Mouse (Mus musculus): ENCODE results near the gene Zfp729a. TPM values are rescaled to one million over a fixed set of nuclear protein-coding genes. Genes with fewer than 3 reads are reported as not detected.

Zfp729a gene
- polyA plus RNA-seq, 1 experiment from 2014 or later = 0.71 TPM

Other genes starting within 250 kb of the Zfp729a start
- gene Zfp429, start 238.0 kb downstream of the Zfp729a start, polyA plus RNA-seq (2015; fragmentation: Nextera tagmentation; extraction: Ambion mirVana) = 1.7 and 1.9 TPM in 2 replicates
- gene Zfp459, start 216.4 kb downstream of the Zfp729a start, polyA plus RNA-seq (2015; fragmentation: Nextera tagmentation; extraction: Ambion mirVana) = 0.13 and 0.18 TPM in 2 replicates
- gene Zfp874a, start 186.2 kb downstream of the Zfp729a start, polyA plus RNA-seq (2015; fragmentation: Nextera tagmentation; extraction: Ambion mirVana) = 5.2 and 6.4 TPM in 2 replicates
- gene Zfp874b, start 153.5 kb downstream of the Zfp729a start, polyA plus RNA-seq (2015; fragmentation: Nextera tagmentation; extraction: Ambion mirVana) = 3.3 and 3.8 TPM in 2 replicates
- gene Zfp58, start 137.2 kb downstream of the Zfp729a start, polyA plus RNA-seq (2015; fragmentation: Nextera tagmentation; extraction: Ambion mirVana) = 3.1 and 3.3 TPM in 2 replicates
- gene Gm26965, start 111.6 kb downstream of the Zfp729a start, polyA plus RNA-seq (2015; fragmentation: Nextera tagmentation; extraction: Ambion mirVana) = not detected in 2 replicates
- gene Zfp87, start 111.6 kb downstream of the Zfp729a start, polyA plus RNA-seq (2015; fragmentation: Nextera tagmentation; extraction: Ambion mirVana) = 8.4 and 9.1 TPM in 2 replicates
- 5.1 and 5.9 TPM in 2 replicates for gene Zfp748, start 84.0 kb downstream of the Zfp729a start, polyA plus RNA-seq (2015; fragmentation: Nextera tagmentation; extraction: Ambion mirVana)
- 1.3 and 1.9 TPM in 2 replicates for gene Zfp729b, start 28.1 kb downstream of the Zfp729a start, polyA plus RNA-seq (2015; fragmentation: Nextera tagmentation; extraction: Ambion mirVana)
- 0.13 TPM in 1 of 2 replicates, not detected in the other for gene Gm49345, start within 50 bp of the Zfp729a start, polyA plus RNA-seq (2015; fragmentation: Nextera tagmentation; extraction: Ambion mirVana)
- 2.4 and 3.1 TPM in 2 replicates for gene Zfp738, start 49.3 kb upstream of the Zfp729a start, polyA plus RNA-seq (2015; fragmentation: Nextera tagmentation; extraction: Ambion mirVana)
- gene Zfp65, start 91.4 kb upstream of the Zfp729a start, polyA plus RNA-seq (2015; fragmentation: Nextera tagmentation; extraction: Ambion mirVana) = 1.3 and 2.1 TPM in 2 replicates
- gene Zfp85, start 117.4 kb upstream of the Zfp729a start, polyA plus RNA-seq (2015; fragmentation: Nextera tagmentation; extraction: Ambion mirVana) = 1.1 and 1.5 TPM in 2 replicates
- gene Zfp493, start 141.9 kb upstream of the Zfp729a start, polyA plus RNA-seq (2015; fragmentation: Nextera tagmentation; extraction: Ambion mirVana) = 1.1 and 1.2 TPM in 2 replicates
- gene Zfp273, start 175.9 kb upstream of the Zfp729a start, polyA plus RNA-seq (2015; fragmentation: Nextera tagmentation; extraction: Ambion mirVana) = 1.7 and 2.1 TPM in 2 replicates
- gene Gm10037, start 193.3 kb upstream of the Zfp729a start, polyA plus RNA-seq (2015; fragmentation: Nextera tagmentation; extraction: Ambion mirVana) = 0.37 and 0.40 TPM in 2 replicates
- not detected in 2 replicates for gene BC048507, start 225.5 kb upstream of the Zfp729a start, polyA plus RNA-seq (2015; fragmentation: Nextera tagmentation; extraction: Ambion mirVana)

All from liver, embryonic 13.5 days (tissue).